Mouse (Mus musculus) thymus, postnatal 25 days (tissue): Measurements from ENCODE around the gene Tmprss9.

Experiments used
- DNase-seq: peaks from one replicate; pipeline ENCODE4 v3.0.0; 2022

Gene Tmprss9

GRCm38 (mm10) chr10:80895100-80895499 lies 23.5 kb downstream of the Tmprss9 start:
- DNase-seq: no peak

DNA sequence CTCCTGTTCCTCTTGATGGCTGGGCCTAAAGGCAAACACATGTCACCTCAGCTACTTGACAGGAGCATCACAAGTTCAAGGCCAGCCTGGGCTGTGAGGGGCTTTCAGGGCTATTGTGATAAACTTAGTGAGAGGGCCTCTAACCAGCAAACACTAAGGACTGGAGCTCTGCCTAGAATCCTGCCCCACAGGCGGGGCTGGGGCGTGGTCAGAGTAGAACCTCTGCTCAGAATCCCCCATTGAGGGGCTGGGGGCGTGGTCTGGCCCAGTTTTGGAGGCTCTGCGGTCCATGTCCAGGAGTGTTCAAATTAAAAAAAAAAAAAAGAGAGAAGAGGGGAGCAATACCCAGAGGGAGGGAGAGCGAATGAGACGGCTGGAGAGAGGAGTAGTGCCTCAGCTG lies 24.0 kb downstream of the Tmprss9 start:
- DNase-seq: no peak

DNA sequence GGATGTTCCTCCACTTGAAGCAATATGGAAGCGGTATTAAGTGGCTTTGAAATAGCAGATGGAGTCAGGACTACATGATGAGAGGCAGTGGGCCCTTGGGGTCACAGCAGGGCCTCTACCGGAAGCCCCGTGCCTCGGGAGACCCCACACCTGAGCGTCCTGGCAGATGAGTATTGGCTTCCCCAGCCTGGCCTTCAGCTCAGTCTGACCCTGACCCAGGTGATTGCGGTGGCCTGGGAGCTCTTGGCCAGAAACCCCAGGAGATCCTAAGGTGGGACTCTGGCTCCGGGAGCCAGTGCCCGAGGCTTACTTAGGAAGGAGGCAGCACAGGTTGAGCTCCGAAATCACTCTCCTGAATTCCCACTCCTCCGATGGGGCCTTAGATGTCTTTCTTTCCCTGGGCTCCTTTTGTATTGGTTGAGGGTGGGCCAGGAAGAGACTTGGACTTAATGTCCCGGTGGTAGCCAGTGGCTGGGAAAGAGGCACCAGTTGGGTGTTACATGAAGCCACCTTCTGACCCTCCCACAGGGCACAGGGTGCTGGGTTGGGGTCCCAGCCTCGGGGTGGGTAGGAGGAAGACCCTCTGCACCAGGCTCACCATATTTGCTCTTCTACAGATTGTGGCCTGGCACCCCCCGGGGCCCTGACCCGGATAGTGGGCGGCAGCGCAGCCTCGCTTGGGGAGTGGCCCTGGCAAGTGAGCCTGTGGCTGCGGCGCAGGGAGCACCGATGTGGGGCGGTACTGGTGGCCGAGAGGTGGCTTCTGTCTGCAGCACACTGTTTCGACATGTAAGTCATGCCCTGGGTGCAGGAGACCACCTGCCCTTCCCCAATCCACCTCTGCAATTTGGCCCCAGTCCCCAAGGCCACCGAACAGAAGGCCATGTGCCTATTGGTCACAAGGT lies 25.2 kb downstream of the Tmprss9 start:
- DNase-seq: no peak

GRCm38 (mm10) chr10:80897861-80898510 lies 26.3 kb downstream of the Tmprss9 start:
- no peak for DNase-seq

DNA sequence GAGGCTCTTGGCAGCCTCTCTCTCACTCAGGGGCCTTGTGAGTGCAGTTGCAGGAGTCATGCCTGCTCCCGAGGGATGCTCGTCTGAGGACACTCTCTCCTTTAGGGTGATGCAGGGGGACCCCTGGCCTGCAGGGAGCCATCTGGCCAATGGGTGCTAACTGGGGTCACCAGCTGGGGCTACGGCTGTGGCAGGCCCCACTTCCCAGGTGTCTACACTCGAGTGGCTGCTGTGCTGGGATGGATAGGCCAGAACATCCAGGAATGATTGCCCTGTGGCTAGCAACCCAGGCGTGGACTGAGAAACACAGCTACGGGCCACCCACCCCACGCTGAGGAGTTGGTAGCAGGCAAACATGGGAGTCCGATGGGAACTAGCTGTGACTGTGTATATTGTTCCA lies 27.4 kb downstream of the Tmprss9 start:
- DNase-seq: no peak

GRCm38 (mm10) chr10:80899591-80900317 lies 28.1 kb downstream of the Tmprss9 start:
- DNase-seq: no peak

GRCm38 (mm10) chr10:80900318-80901247 lies 28.9 kb downstream of the Tmprss9 start, which contains the start of gene Timm13:
Gene Timm13, minus strand, starts transcription at chr10:80900969.
- peak; percentile 95 for DNase-seq

DNA sequence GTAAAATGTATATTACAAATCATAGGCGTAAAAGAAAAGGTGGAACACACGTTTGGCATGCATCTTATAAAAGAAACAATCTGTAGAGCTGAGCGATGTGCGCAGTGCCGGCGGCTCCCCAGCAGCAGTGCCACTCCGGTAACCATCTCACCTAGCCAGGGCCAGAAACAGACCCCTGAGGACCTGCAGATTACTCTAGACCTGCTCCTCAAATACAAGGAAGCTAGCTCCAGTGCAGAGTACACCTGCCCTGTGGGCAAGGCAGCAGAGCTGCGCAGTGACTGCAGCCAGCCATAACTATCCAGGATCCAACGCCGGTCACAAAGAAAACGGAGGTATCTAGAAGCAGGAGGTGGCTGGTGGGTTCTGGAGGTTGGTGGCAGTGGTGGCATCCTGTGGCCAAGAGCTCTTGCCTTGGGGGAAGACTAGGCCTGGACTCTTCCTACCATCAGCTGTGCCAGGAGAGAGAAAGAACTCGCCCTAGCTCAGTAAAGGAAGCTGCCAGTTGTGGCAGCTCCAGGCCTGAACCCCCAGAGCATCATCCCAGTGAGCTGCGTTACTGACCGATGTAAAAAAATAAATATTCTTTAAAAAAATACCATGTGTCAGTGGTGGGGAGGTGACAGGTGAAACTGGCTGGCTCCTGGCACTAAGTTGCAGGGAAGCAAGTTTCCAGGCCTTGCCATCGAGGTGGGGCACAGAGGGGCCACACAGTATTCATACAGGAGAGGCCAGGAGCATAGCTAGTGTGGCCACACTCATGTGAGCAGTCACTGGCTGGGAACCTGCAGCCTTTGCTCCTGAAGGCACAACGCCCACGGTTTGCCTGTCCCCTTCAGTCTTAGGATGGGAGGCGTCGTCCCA lies 30.0 kb downstream of the Tmprss9 start:
- DNase-seq: no peak

DNA sequence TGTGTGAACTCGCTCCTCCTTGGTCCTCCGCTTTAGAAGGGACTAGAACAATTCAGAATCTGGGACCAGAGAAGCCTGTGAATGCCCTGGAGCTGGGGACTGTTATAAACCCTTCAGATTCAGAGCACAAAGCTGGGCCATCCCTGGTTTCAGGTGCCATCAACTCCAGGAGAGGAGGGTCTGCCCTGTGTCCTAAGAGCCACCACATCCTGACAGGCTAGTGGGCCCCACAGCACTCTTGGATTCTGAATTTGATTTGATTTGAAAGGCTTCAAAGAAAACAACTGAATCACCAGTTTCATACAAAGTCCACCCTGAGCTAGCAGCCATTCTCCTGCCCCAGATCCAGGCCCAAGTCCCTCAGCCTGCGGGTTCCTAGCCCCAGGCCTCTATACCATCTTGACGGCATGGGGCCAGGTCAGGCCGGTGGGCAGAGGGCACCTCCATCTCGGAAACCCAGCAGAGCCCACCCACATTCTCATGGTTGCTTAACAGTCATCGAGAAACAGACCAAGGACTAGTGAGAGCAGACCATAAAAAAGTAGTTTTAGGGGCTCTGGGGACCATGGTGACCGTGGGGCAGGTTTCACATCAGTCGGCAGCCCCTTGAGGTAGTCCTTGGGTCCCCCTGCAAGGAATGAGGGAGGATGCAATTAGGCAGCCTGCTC lies 30.8 kb downstream of the Tmprss9 start:
- DNase-seq: no peak

- no peak for DNase-seq
These were observed 31.6 kb downstream of the Tmprss9 start for GRCm38 (mm10) chr10:80903282-80903681.

GRCm38 (mm10) chr10:80904004-80904693 lies 32.5 kb downstream of the Tmprss9 start:
- no peak for DNase-seq

DNA sequence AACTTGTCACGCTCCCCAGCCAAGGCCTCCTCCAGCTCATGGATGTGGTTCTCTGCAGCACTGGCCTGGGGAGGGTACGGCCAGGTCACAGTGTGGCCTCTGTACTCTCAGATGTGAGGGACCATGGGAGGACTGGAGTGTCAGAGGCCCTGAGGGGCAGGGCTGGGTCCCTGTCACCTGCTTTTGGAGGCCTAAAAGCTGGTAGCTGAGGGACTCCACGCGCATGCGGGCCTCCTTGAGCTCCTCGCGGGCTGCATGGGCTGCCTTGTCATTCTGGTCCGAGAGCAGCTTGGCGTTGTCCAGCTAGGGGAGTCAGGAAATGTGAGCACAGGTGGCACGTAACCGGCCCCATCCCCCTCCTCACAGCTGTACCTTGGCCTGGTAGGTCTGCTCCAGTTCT lies 33.1 kb downstream of the Tmprss9 start:
- DNase-seq: no peak

- DNase-seq: no peak
These were observed 37.9 kb downstream of the Tmprss9 start for GRCm38 (mm10) chr10:80909375-80910162.

- DNase-seq: no peak
These were observed 39.7 kb downstream of the Tmprss9 start for GRCm38 (mm10) chr10:80911354-80911753.

DNA sequence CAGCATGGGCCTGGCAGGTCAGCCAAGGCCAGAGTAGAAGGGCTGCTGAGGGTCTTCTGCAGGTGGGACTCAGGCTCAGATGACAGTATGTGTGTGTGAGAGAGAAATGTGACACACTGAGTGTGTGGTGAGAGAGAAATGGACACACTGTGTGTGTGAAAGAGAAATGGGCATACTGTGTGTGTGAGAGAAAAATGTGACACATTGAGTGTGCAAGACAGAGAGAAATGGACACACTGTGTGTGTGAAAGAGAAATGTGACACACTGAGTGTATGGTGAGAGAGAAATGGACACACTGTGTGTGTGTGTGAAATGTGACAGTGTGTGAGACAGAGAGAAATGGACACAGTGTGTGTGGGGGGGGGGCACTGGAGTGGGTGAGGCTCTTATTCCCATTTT lies 40.2 kb downstream of the Tmprss9 start:
- no peak for DNase-seq

DNA sequence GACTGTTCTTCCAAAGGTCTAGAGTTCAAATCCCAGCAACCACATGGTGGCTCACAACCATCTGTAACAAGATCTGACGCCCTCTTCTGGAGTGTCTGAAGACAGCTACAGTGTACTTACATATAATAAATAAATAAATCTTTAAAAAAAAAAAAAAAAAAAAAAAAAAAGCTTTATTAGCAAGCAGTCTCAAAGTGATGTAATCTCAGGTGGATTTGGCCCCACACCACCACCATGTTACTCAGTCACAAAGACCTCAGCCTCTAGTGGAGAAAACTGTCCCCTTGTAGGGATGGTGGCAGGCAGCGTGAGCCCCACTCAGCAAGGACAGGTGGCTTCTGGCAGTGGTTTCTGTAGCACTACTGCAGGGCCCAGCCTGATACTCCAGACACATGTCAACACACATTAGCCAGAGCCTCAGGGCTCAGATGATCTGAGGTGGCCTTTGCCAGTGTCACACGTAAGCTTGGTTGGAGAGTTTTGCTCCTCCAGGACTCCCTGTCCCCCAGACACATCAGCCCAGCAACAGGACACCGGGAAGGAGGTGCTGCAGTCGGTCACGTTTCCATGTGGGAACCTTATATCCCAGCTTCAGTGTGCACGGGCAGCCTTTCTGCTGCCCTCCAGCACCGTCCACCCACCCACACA lies 41.8 kb downstream of the Tmprss9 start:
- no peak for DNase-seq

DNA sequence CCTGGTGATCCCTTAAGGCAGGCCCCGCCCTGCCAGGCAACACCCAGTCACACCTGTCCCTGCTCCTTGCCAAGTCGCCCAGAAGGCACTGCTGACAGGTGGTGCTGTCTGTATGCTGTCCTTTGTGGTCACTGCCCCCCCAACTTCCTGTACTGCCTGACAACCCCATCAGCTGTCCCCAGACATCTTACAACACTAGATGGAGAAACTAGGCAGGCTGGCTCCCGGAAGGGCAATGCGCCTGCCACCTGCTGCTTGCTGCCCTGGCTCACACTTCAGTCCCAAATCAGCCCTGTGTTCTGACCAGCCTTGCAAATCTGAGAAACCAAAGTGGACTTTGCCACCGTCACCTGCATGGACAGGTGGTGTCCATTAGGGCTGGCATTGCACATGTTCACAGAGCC lies 42.6 kb downstream of the Tmprss9 start:
- peak; percentile 61 for DNase-seq

- DNase-seq: no peak
These were observed 43.6 kb downstream of the Tmprss9 start for GRCm38 (mm10) chr10:80915260-80915659.

GRCm38 (mm10) chr10:80915736-80916135 lies 44.1 kb downstream of the Tmprss9 start:
- no peak for DNase-seq
